Mouse (Mus musculus): ENCODE data around the gene Sspo.
A peak's percentile ranks its signal among the peaks of the same experiment; 100 is the strongest.

Gene Sspo

GRCm38 (mm10) chr6:48435706-48436349 lies 12.2 kb upstream of the Sspo start:
- DNase-seq (ENCODE audit: low spot score in 2 of 2), result no peak

- DNase-seq (ENCODE audit: low spot score in 2 of 2), result no peak
Observed at GRCm38 (mm10) chr6:48437679-48438376, 10.2 kb upstream of the Sspo start.

GRCm38 (mm10) chr6:48438475-48439125 lies 9.4 kb upstream of the Sspo start:
- no peak for DNase-seq (ENCODE audit: low spot score in 2 of 2)

GRCm38 (mm10) chr6:48439654-48440053 lies 8.4 kb upstream of the Sspo start:
- DNase-seq (ENCODE audit: low spot score in 2 of 2), result no peak

GRCm38 (mm10) chr6:48440306-48441014 lies 7.6 kb upstream of the Sspo start:
- DNase-seq (ENCODE audit: low spot score in 2 of 2), result no peak

- DNase-seq (ENCODE audit: low spot score in 2 of 2), result peak; percentile 94
Observed at GRCm38 (mm10) chr6:48443592-48444309, 4.3 kb upstream of the Sspo start.

GRCm38 (mm10) chr6:48444310-48445180 lies 3.5 kb upstream of the Sspo start:
- peak in 1 of 2 experiments; percentile 71 for DNase-seq (ENCODE audit: low spot score in 2 of 2)

- peak; percentile 63 to 67 for DNase-seq (ENCODE audit: low spot score in 2 of 2)
Observed at GRCm38 (mm10) chr6:48445181-48446101, 2.6 kb upstream of the Sspo start, which contains the start of gene Zfp467. Zfp467 (minus strand) TSS chr6:48445825.

GRCm38 (mm10) chr6:48446256-48446655 lies 1.8 kb upstream of the Sspo start:
- DNase-seq (ENCODE audit: low spot score in 2 of 2), result peak; percentile 48 to 59

GRCm38 (mm10) chr6:48446896-48447295 lies 1.1 kb upstream of the Sspo start:
- no peak for DNase-seq (ENCODE audit: low spot score in 2 of 2)

GRCm38 (mm10) chr6:48448527-48448926 lies 498 bp downstream of the Sspo start:
- peak in 1 of 2 experiments; percentile 41 for DNase-seq (ENCODE audit: low spot score in 2 of 2)

- DNase-seq (ENCODE audit: low spot score in 2 of 2), result no peak
Observed at GRCm38 (mm10) chr6:48452151-48452550, 4.1 kb downstream of the Sspo start.

GRCm38 (mm10) chr6:48452771-48453170 lies 4.7 kb downstream of the Sspo start:
- DNase-seq (ENCODE audit: low spot score in 2 of 2), result no peak

GRCm38 (mm10) chr6:48464966-48465679 lies 17.1 kb downstream of the Sspo start:
- no peak for DNase-seq (ENCODE audit: low spot score in 2 of 2)

- DNase-seq (ENCODE audit: low spot score in 2 of 2), result no peak
Observed at GRCm38 (mm10) chr6:48466715-48467114, 18.7 kb downstream of the Sspo start.

GRCm38 (mm10) chr6:48467490-48467889 lies 19.5 kb downstream of the Sspo start:
- no peak for DNase-seq (ENCODE audit: low spot score in 2 of 2)

- no peak for DNase-seq (ENCODE audit: low spot score in 2 of 2)
Observed at GRCm38 (mm10) chr6:48470739-48471138, 22.7 kb downstream of the Sspo start.

- no peak for DNase-seq (ENCODE audit: low spot score in 2 of 2)
Observed at GRCm38 (mm10) chr6:48478446-48478845, 30.4 kb downstream of the Sspo start.

GRCm38 (mm10) chr6:48482501-48482900 lies 34.5 kb downstream of the Sspo start:
- DNase-seq (ENCODE audit: low spot score in 2 of 2), result no peak

Measured in heart, adult 9 months (tissue).